In genomic region chr11:72564232-72564807, GRCm38 (mm10) we compare ENCODE assay signal across 9 mouse cellular contexts. TPM values are rescaled to one million over a fixed set of nuclear protein-coding genes. Genes with fewer than 3 reads are reported as not detected.
DNase-seq lines count a peak whose midpoint lies in the region; ATAC-seq and TF ChIP-seq lines count a peak whose summit lies in the region.
"Had no signal": no experiment of that assay in that cellular context is flagged by ENCODE, and none has a peak within 500 bp of the region (broad histone marks: within the 10 kb centered on the region; RNA-seq: fewer than 3 reads in every experiment).

No protein-coding gene starts in this region.

- 20% methylated on average over 6 of the region's 6 CpGs for WGBS in kidney, embryonic 15.5 days
- WGBS in embryonic facial prominence, embryonic 14.5 days = 22% methylated on average over 6 of the region's 6 CpGs
- 25% methylated on average over 6 of the region's 6 CpGs for WGBS in intestine, embryonic 16.5 days
- WGBS in stomach, postnatal 0 days = 22% methylated on average over 6 of the region's 6 CpGs

- DNase-seq in kidney, adult 11 months = peak; percentile 13
- peak; percentile 68 for DNase-seq in MN1 (ENCODE audit: low spot score)
- DNase-seq in embryonic facial prominence, embryonic 14.5 days (ENCODE audit: low spot score) = peak; percentile 79
- DNase-seq in stomach, postnatal 0 days (ENCODE audit: low spot score) = no peak
- no peak for DNase-seq in thymus, postnatal 25 days

- H3K27me3 ChIP-seq in kidney, embryonic 15.5 days = no peaks in the 10 kb centered on the region
- H3K27me3 ChIP-seq in embryonic facial prominence, embryonic 14.5 days (replicated peaks; ENCODE audit: control insufficient read depth, insufficient read depth, low read length) = no peaks in the 10 kb centered on the region
- H3K27me3 ChIP-seq in intestine, embryonic 16.5 days (replicated peaks; ENCODE audit: control insufficient read depth, insufficient read depth, low read length) = no peaks in the 10 kb centered on the region
- H3K27me3 ChIP-seq in stomach, postnatal 0 days (ENCODE audit: control insufficient read depth, insufficient read depth, low read length) = no peaks in the 10 kb centered on the region
- H3K27me3 ChIP-seq: embryonic facial prominence, embryonic 13.5 days had no signal

- H3K4me1 ChIP-seq in kidney, embryonic 15.5 days = peaks cover 12% of the 10 kb centered on the region
- H3K4me1 ChIP-seq in embryonic facial prominence, embryonic 14.5 days (ENCODE audit: control insufficient read depth, insufficient read depth, low read length) = no peaks in the 10 kb centered on the region
- H3K4me1 ChIP-seq in intestine, embryonic 16.5 days (ENCODE audit: control insufficient read depth, insufficient read depth, low read length) = no peaks in the 10 kb centered on the region
- H3K4me1 ChIP-seq in stomach, postnatal 0 days (replicated peaks; ENCODE audit: control insufficient read depth, insufficient read depth) = no peaks in the 10 kb centered on the region
- H3K4me1 ChIP-seq: embryonic facial prominence, embryonic 13.5 days had no signal

- no peak for TF ChIP-seq EP300 in stomach, postnatal 0 days (optimal IDR thresholded peaks at IDR 0.05)

- no peak overlapping the region for H3K27ac ChIP-seq in kidney, embryonic 15.5 days
- H3K27ac ChIP-seq in embryonic facial prominence, embryonic 14.5 days (replicated peaks; ENCODE audit: low read depth, low read length) = no peak overlapping the region
- H3K27ac ChIP-seq in intestine, embryonic 16.5 days (ENCODE audit: low read length) = no peak overlapping the region
- H3K27ac ChIP-seq in stomach, postnatal 0 days (replicated peaks) = no peak overlapping the region
- H3K27ac ChIP-seq: embryonic facial prominence, embryonic 13.5 days had no signal

- no peak overlapping the region for H3K4me3 ChIP-seq in kidney, embryonic 15.5 days (replicated peaks)
- H3K4me3 ChIP-seq in embryonic facial prominence, embryonic 14.5 days (ENCODE audit: low read depth, low read length) = no peak overlapping the region
- H3K4me3 ChIP-seq in intestine, embryonic 16.5 days (ENCODE audit: low read length) = no peak overlapping the region
- H3K4me3 ChIP-seq in stomach, postnatal 0 days (ENCODE audit: low read depth, low read length) = no peak overlapping the region
- H3K4me3 ChIP-seq: embryonic facial prominence, embryonic 13.5 days had no signal

- no peak for ATAC-seq in kidney, embryonic 15.5 days (replicated peaks; ENCODE audit: low FRiP score)
- no peak for ATAC-seq in embryonic facial prominence, embryonic 14.5 days (ENCODE audit: low read depth)
- 0 out of 2 replicates have a peak, but pooled peaks have one; percentile 46 for ATAC-seq in intestine, embryonic 16.5 days
- peak; percentile 82 for ATAC-seq in megakaryocyte, adult 5-6 weeks (ENCODE audit: poor library complexity, severe bottlenecking)
- no peak for ATAC-seq in stomach, postnatal 0 days (ENCODE audit: low FRiP score, low TSS enrichment)

- no peak overlapping the region for H3K9ac ChIP-seq in kidney, embryonic 15.5 days
- H3K9ac ChIP-seq in embryonic facial prominence, embryonic 14.5 days (ENCODE audit: low read depth, low read length) = no peak overlapping the region
- no peak overlapping the region for H3K9ac ChIP-seq in intestine, embryonic 16.5 days (ENCODE audit: low read depth, low read length)
- H3K9ac ChIP-seq in stomach, postnatal 0 days (ENCODE audit: low read length) = no peak overlapping the region
- H3K9ac ChIP-seq: embryonic facial prominence, embryonic 13.5 days had no signal

- H3K9me3 ChIP-seq in kidney, embryonic 15.5 days (replicated peaks) = no peaks in the 10 kb centered on the region
- no peaks in the 10 kb centered on the region for H3K9me3 ChIP-seq in embryonic facial prominence, embryonic 14.5 days (ENCODE audit: control insufficient read depth, low read length)
- no peaks in the 10 kb centered on the region for H3K9me3 ChIP-seq in intestine, embryonic 16.5 days (ENCODE audit: control insufficient read depth, low read length)
- no peaks in the 10 kb centered on the region for H3K9me3 ChIP-seq in stomach, postnatal 0 days (ENCODE audit: control insufficient read depth, low read length)
- H3K9me3 ChIP-seq: embryonic facial prominence, embryonic 13.5 days had no signal

- H3K36me3 ChIP-seq in kidney, embryonic 15.5 days = no peaks in the 10 kb centered on the region
- H3K36me3 ChIP-seq in embryonic facial prominence, embryonic 14.5 days (ENCODE audit: control insufficient read depth, insufficient read depth, low read length) = no peaks in the 10 kb centered on the region
- no peaks in the 10 kb centered on the region for H3K36me3 ChIP-seq in intestine, embryonic 16.5 days (ENCODE audit: control insufficient read depth, insufficient read depth, low read length)
- no peaks in the 10 kb centered on the region for H3K36me3 ChIP-seq in stomach, postnatal 0 days (ENCODE audit: control insufficient read depth, insufficient read depth, low read length)
- H3K36me3 ChIP-seq: embryonic facial prominence, embryonic 13.5 days had no signal

- TF ChIP-seq CTCF in stomach, postnatal 0 days (IDR thresholded peaks at IDR 0.05; ENCODE audit: low read depth) = peak; percentile 89

- H3K4me2 ChIP-seq in kidney, embryonic 15.5 days = no peak overlapping the region
- no peak overlapping the region for H3K4me2 ChIP-seq in embryonic facial prominence, embryonic 14.5 days (ENCODE audit: low read depth, low read length)
- H3K4me2 ChIP-seq in intestine, embryonic 16.5 days (ENCODE audit: low read depth, low read length) = no peak overlapping the region
- no peak overlapping the region for H3K4me2 ChIP-seq in stomach, postnatal 0 days (replicated peaks; ENCODE audit: low read depth)
- H3K4me2 ChIP-seq: embryonic facial prominence, embryonic 13.5 days had no signal

RNA-seq across cellular contexts. Expression of gene Spns3, which starts 14.0 kb away (rescaled TPM):
- 0.27 and 0.35 TPM in 2 replicates for polyA plus RNA-seq in kidney, embryonic 15.5 days (2015; fragmentation: Nextera tagmentation; extraction: Ambion mirVana)
- 0.18 and 0.54 TPM in 2 replicates for polyA plus RNA-seq in embryonic facial prominence, embryonic 14.5 days (2014; fragmentation: Nextera tagmentation; extraction: Ambion mirVana)
- polyA plus RNA-seq in intestine, embryonic 16.5 days (2015; fragmentation: Nextera tagmentation; extraction: Ambion mirVana) = 3.2 and 5.7 TPM in 2 replicates
- 4.7 and 5.4 TPM in 2 replicates for total RNA-seq in megakaryocyte, adult 5-6 weeks (2015)
- total RNA-seq in megakaryocyte, adult 5-6 weeks (2017) = 4.3 and 6.4 TPM in 2 replicates
- 0.75 and 1.0 TPM in 2 replicates for polyA plus RNA-seq in stomach, postnatal 0 days (2015; fragmentation: Nextera tagmentation; extraction: Ambion mirVana)

RNA-seq across cellular contexts. Expression of gene Ube2g1, which starts 42.8 kb away (rescaled TPM):
- 69.8 and 74.6 TPM in 2 replicates for polyA plus RNA-seq in kidney, embryonic 15.5 days (2015; fragmentation: Nextera tagmentation; extraction: Ambion mirVana)
- polyA plus RNA-seq in embryonic facial prominence, embryonic 14.5 days (2014; fragmentation: Nextera tagmentation; extraction: Ambion mirVana) = 58.5 and 66.8 TPM in 2 replicates
- 49.1 and 50.0 TPM in 2 replicates for polyA plus RNA-seq in intestine, embryonic 16.5 days (2015; fragmentation: Nextera tagmentation; extraction: Ambion mirVana)
- total RNA-seq in megakaryocyte, adult 5-6 weeks (2015) = 36.3 and 41.5 TPM in 2 replicates
- 22.4 and 28.0 TPM in 2 replicates for total RNA-seq in megakaryocyte, adult 5-6 weeks (2017)
- polyA plus RNA-seq in stomach, postnatal 0 days (2015; fragmentation: Nextera tagmentation; extraction: Ambion mirVana) = 43.6 and 43.7 TPM in 2 replicates

Comparison
In these comparisons a context has a peak if more than half of its experiments do, and no peak if none do; other contexts are left out.
1. DNase-seq: peak in kidney, adult 11 months (single experiment), MN1 (single experiment) and embryonic facial prominence, embryonic 14.5 days (single experiment); none in stomach, postnatal 0 days (single experiment) and thymus, postnatal 25 days (single experiment).
2. ATAC-seq: peak in intestine, embryonic 16.5 days (single experiment) and megakaryocyte, adult 5-6 weeks (single experiment); none in kidney, embryonic 15.5 days (single experiment), embryonic facial prominence, embryonic 14.5 days (single experiment) and stomach, postnatal 0 days (single experiment).